Mouse (Mus musculus) gastrocnemius, postnatal 4 days (tissue): ENCODE results near the gene Kcnk4. TPM values are rescaled to one million over a fixed set of nuclear protein-coding genes. Genes with fewer than 3 reads are reported as not detected.

Source experiments
- DNase-seq, 2 experiments: peaks; one replicate each; pipeline ENCODE4 v3.0.0; 2021 to 2022; ENCODE audit warnings: low spot score in 2 of 2, mixed read lengths in 2 of 2
- microRNA-seq: library from miRNA; unstranded; fragments of <30 nt; microRNA quantifications from one replicate; pipeline ENCODE4 v1.2.0, GENCODE M21; 2021
- total RNA-seq, 2 experiments: library from RNA; stranded (reverse); gene quantifications; 2 replicates each; pipeline ENCODE4 v1.2.3; 2021

Kcnk4 gene
- total RNA-seq, 2 experiments from 2014 or later = 0.39 TPM; not detected in 1

DNA sequence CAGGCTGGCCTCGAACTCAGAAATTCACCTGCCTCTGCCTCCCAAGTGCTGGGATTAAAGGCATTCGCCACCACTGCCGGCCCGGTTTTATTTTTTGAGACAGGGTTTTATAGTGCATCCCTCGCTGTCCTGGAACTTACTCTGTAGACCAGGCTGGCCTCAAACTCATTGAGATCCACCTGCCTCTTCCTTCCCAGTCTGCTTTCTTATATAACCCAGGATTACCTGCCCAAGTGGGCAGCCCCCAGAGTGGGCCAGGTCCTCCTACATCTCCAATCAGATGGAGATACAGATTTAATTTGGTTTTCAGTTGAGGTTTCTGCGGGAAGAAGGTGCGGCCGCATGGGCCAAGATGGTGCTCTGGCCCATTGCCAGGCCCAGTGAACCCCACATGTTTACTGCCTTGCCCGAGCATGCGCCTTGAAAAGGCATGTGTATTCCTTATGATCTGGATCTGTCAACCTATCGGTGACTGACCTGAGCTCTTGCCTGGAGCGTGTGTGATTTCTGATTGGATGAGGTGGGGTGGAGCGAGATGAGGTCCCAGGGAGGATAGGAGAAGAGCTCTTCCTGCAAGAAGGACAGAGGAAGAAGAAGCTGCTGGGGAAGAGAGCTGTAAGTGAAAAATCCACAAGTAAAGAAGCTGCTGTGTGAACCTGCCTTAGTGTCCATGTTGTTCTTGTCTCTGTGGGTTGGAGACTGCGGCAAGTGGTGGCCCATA is 40.4 kb downstream of the Kcnk4 start:
- no peak for DNase-seq

DNA sequence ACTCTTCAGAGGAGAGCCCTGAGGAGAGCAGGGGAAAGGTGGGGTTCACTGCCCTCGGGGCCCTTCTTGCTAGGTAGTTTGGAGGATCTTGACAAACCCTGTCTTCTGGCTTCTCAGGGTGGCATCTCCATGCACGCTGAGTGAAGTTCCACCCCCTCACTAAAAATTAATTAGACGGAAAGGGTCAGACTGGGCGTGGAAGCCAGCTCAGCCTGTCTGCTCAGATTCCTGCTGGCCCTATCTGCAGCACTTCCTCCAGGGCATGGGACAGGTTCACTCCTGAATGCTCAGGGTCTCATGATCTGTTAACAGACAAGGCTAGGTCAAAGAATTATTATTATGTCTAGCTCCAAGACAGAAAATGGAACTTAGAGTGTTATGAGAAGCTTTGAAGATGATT is 41.8 kb downstream of the Kcnk4 start:
- no peak for DNase-seq

DNA sequence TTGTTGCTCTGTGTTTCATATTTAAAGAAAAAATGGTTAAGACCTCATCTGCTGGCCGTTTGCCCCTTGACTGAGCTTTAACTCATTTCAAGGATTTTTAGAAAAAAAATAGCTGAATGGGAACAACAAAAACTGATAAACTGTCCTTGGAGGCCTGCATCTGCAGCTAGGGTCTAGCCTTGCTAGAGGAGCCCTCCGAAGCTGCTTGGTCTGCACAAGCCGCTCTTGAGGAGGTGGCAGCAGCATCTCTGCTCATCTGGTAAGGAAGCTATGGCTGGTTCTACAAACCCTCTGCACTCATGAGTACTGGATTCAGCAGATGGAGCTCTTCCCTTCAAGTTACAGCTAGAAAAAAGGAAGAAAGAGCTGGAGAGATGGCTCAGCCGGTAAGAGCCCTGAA is 56.4 kb downstream of the Kcnk4 start:
- DNase-seq = no peak

- no peak for DNase-seq
These were observed 57.5 kb downstream of the Kcnk4 start for GRCm38 (mm10) chr19:6876799-6877198.

- no peak for DNase-seq
These were observed 58.5 kb downstream of the Kcnk4 start for GRCm38 (mm10) chr19:6875834-6876233.

DNA sequence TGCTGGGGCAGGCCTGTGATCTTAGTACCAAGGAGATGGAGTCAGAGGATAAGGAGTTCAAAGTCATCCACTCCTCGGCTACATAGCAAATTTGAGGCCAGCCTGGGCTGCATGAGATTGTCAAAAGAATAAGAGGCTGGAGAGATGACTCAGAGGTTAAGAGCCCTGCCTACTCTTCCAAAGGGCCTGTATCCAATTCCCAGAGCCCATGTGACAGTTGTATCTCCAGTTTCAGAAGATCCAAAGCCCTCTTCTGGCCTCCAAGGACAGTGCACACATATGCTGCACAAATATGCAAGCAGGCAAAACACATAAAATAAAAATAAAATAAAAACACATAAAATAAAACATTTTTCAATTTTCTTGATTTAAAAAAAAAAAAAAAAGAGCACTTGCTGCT is 60.1 kb downstream of the Kcnk4 start:
- no peak for DNase-seq

Small RNA genes lying within 50 kb of the gene (microRNA-seq; reads per million reads assigned to microRNA genes)
- 2.1 reads per million, percentile 2 among the genes with 10 or more reads in this experiment for gene Mir6990

Other genes starting within 250 kb of the Kcnk4 start
- gene Rps6ka4, start 93.9 kb downstream of the Kcnk4 start, total RNA-seq = 10 to 100 TPM; 17.8 to 18.7 TPM
- gene Ccdc88b, start 76.3 kb downstream of the Kcnk4 start, total RNA-seq = 1 to 10 TPM; 1.3 to 2.9 TPM
- 10 to 100 TPM; 54.7 to 56.4 TPM for gene Trmt112, start 24.8 kb downstream of the Kcnk4 start, total RNA-seq
- 100 to 1,000 TPM; 137 to 142 TPM for gene Prdx5, start 24.4 kb downstream of the Kcnk4 start, total RNA-seq
- gene Esrra, start 12.7 kb downstream of the Kcnk4 start, total RNA-seq = 10 to 100 TPM; 44.1 to 44.7 TPM
- gene Catsperz, start 9.1 kb downstream of the Kcnk4 start, total RNA-seq = not detected
- gene Bad, start 7.3 kb upstream of the Kcnk4 start, total RNA-seq = 10 to 100 TPM; 31.6 to 34.4 TPM
- gene Gpr137, start 8.0 kb upstream of the Kcnk4 start, total RNA-seq = 10 to 100 TPM; 13.7 to 14.4 TPM
- 100 to 1,000 TPM; 364 to 392 TPM for gene Ppp1r14b, start 40.5 kb upstream of the Kcnk4 start, total RNA-seq
- gene Plcb3, start 42.0 kb upstream of the Kcnk4 start, total RNA-seq = 10 to 100 TPM; 22.2 to 23.9 TPM
- 10 to 100 TPM; 25.3 to 28.6 TPM for gene Fkbp2, start 46.0 kb upstream of the Kcnk4 start, total RNA-seq
- gene Vegfb, start 53.1 kb upstream of the Kcnk4 start, total RNA-seq = 10 to 100 TPM; 68.0 to 73.0 TPM
- gene Dnajc4, start 58.1 kb upstream of the Kcnk4 start, total RNA-seq = 10 to 100 TPM; 32.3 to 34.2 TPM
- 10 to 100 TPM; 17.1 to 23.6 TPM for gene Nudt22, start 61.6 kb upstream of the Kcnk4 start, total RNA-seq
- 10 to 100 TPM; 18.4 to 19.5 TPM for gene Trpt1, start 61.6 kb upstream of the Kcnk4 start, total RNA-seq
- gene Fermt3, start 85.0 kb upstream of the Kcnk4 start, total RNA-seq = 1 to 10 TPM; 5.3 to 5.4 TPM
- gene Stip1, start 105.5 kb upstream of the Kcnk4 start, total RNA-seq = 100 to 1,000 TPM; 122 to 129 TPM
- gene Macrod1, start 122.3 kb upstream of the Kcnk4 start, total RNA-seq = 100 to 1,000 TPM; 233 to 237 TPM
- 1 to 10 TPM in 1 of 2 experiments, under 1 TPM in 1; 0.91 to 1.4 TPM for gene Flrt1, start 171.2 kb upstream of the Kcnk4 start, total RNA-seq